Mouse (Mus musculus) bone marrow macrophage, adult 2 months (primary cell): ENCODE data around the gene Chfr.

Experiments used
- CTCF ChIP-seq: IDR thresholded peaks from 2 replicates; pipeline ENCODE4 v1.5.1; 2012; ENCODE audit warnings: low read depth, mild to moderate bottlenecking, low read length, moderate library complexity
- POLR2A ChIP-seq: IDR thresholded peaks from 2 replicates; pipeline ENCODE4 v1.6.1; 2012; ENCODE audit warnings: mild to moderate bottlenecking, low read depth, low read length, borderline replicate concordance

- TF ChIP-seq POLR2A (no peak), CTCF (no peak)
Observed at GRCm38 (mm10) chr5:110181716-110182115, 46.1 kb downstream of the Chfr start.
